Mouse (Mus musculus) kidney, postnatal 36 days (tissue): Measurements from ENCODE around the gene Apeh.
"Not testable (repeated sequence)": the region's sequence is repeated elsewhere in the genome, so short reads cannot be mapped to it uniquely, and the experiment has no call there.

Experiments used
- DNase-seq, 2 experiments: peaks; one replicate each; pipeline ENCODE4 v3.0.0; 2021 to 2022; ENCODE audit warnings: mixed read lengths in 2 of 2

Gene Apeh

DNA sequence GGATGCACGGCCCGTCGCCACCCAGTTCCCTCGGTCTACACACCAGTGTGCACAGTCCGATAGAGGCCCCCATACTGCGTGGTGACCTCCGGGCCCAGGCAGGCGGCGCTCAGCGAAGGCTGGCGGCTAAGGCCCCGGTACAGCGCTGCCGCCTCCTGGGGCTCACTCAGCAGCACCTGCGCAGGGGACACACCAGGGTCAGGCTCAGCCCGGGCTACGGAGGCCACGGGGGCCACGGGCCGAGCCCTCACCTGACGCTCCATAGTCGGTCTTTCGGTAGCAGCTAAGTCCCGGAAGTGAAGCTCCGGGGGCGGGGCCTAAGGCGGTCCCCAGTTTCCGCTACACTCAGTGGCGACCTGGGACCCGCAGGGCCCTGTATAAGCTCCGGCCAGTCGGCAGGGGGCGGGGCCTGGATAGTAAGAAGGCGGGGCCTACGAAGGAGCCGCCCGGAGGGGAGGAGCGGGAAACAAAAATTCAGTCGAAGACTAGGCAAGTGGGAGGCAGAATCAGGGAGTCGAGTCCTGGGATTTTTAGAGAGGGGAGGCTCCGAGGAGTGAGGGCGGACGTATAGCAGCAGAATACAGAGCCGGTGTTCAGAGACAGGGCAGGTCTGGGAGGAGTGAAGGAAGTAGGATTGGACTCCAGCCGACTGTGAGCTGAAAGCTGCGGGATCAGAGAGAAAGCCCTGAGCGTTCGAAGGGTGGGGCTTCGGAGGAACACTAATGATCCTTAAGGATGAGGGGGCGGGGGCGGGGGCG lies at the start of gene Apeh:
TSS of gene Apeh (minus strand) at position 423 of the 758 bp plus-strand sequence.
- peak; percentile 98 to 99 for DNase-seq

DNA sequence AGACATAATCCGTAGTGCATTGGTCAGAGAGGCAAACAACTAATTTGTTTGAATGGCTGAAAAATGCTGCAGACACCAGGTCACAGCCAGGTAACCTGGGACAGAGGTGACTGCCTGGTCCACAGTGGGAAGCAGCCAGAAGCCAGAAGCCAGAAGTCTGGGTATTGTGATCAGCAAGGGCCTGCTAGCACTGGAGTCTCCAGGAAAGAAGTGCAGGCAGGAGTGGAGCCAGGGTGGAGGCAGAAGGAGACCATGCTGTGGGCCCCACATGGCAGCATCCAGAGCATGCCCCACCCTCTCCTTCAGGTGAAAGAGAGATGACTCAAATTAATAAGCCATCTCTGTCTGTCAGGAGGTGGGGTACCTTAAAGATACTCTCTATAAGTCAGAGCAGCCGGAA lies 49.1 kb upstream of the Apeh start:
- DNase-seq: no peak

DNA sequence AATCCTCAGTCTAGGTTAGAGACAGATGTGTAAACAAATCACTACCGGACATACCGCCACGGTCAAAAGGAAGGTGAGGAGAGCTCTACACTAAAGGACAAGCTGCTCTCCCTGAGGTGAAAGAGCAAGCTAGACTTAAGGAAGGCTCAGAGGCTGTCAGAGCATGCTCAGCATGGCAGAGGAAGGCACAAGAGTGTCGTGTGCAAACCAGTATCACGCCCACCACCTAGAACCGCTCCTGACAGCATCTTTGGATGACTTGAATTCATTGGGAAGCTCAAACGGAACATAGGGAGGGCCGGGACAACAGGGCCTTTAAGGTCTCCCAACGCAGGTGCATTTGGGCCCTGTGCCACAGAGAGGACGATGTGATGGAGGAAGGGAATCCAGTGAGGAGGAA lies 47.0 kb upstream of the Apeh start:
- no peak for DNase-seq

DNA sequence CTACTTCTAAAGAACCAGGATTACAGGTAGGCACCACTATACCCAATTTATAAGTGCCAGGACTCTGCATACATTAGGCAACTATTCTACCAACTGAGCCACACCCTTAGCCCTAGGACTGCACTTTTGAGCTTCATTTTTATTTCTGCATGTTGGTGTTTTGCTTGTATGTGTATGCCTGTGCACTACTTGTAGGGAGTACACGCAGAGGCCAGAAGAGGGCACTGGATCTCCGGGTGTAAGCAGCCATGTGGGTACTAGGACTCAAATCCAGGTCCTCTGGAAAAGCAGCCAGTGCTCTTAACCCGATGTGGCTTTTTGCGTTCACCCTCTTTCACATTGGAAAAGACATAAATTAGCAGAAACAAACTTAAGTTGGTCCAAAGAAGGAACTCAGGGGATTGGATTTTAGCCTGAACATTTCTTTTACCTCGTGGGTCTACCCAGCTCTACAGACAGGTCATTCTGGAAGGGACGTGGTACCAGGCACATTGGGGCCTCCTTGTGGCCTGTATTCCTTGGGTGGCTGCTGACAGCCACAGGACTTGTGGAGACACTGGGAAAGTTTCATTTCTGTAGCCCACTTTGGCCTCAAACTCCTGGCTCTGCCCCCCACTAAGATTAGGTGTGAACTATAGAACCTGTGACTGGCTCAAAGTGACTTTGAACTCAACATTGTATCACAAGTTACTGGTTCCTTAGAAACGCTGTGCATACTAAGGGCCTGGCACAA lies 45.7 kb upstream of the Apeh start:
- DNase-seq: peak in 1 of 2 experiments; percentile 42

DNA sequence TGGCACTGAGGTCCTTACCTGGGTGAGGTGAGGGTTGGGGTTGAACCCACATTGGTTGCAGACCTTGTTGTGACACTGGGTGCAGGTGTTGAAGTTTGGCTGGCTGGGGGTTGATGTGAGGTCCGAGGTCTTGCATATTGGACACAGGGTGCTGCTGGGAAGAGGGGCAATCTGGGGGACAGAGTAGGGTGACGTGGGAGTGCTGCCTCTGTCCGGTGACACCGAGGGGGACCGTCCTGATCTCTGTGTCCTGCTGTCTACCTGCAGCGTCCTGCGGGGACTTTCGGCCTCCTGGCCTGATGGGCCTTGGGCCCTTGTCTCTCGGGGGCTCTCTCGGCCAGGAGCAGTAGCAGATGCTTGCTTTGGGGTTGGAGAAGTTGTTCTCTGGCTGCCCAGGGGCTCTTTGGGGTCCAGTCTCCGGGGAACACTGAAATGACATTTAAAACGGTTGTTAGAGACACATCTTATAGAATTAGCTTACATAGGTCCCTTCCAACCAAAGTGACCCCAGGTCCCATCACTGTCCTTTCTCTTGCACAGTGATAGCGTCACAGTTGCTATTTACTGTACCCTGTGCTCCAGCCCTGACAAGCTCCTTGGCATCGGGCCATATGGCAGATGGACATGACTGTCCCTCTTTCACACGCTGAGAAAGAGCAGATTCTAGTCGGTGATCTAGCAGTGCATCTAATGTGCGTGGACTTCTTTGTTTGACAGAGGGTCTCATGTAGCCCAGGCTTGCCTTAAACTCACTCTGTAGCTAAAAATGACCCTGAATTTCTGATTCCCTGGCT lies 45.0 kb upstream of the Apeh start:
- no peak for DNase-seq

DNA sequence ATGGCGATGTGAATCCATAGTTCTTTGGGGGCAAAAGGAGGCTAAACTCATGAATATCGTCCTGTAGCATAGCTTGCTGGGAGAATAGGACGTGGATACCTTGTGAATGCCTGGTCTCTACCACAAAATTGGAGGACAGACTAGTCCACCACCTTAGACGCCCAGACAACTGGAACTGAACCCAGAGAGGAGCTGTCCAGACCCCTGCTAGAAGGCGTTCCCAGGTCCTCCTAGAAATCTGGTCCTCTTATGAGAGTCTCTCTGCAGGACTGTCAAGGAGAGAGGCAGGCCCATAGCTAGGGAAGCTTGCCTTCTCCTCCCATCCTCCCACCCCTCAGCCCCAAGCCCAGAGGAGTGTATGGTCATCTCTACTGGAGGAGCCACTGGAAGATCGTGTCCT lies 43.7 kb upstream of the Apeh start:
- no peak for DNase-seq

DNA sequence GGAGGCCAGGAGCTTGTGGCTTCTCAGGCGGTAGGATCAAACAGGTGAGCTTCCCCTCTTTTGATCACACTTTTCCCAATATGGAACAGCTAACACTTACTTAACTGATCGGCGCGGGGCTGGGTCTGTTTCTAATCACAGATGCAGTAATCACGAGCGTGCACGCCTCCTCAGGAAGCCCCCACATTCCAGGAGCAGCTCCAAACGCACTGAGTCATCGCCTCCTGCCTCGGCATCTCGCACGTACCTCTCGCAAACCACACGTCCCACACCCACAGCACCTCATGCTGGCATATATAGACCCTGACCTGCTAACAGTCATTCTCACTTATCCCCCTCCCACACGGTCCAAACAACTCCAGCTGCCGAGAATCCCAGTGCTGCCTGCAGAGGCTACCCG lies 43.1 kb upstream of the Apeh start:
- DNase-seq: no peak

DNA sequence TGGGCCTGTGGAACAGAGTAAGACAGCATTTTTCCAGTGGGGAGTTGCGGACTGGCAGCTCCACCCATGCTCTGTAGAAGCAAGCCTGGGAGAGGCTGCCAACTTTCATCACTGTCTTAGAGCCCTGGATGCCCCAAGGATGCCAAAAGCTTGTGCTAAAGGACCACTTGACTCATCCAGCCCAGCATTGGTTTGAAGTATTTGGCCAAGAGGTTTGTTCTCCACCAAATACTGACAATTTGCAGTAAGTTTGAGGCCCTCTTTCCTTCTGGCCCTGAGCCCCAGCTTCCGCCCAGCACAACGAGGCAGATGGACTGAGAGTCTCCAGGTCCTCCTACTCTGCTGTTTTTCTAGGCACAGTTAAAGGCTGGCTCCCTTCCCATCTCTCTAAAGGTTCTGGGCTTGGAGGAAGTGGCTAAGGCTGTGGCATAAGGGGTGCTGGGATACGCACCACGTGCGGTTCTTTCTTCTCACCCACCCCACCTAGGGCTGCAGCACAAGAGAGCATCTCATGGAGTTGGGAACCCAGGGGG lies 42.6 kb upstream of the Apeh start:
- DNase-seq: no peak

DNA sequence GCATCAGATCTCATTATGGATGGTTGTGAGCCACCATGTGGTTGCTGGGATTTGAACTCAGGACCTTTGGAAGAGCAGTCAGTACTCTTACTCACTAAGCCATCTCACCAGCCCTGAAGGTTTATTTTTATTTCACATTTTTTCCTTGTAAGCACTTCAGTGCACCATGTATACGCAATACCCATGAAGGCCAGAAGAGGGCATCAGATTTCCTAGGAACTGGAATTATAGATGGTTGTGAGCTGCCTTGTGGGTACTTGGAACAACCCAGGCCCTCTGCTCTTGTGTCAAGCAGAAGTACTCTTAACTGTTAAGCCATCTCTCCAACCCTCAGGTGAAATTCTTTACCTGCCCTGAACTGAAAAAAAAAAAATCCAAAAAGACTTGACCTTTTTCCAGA lies 41.8 kb upstream of the Apeh start:
- peak in 1 of 2 experiments; percentile 58 for DNase-seq

DNA sequence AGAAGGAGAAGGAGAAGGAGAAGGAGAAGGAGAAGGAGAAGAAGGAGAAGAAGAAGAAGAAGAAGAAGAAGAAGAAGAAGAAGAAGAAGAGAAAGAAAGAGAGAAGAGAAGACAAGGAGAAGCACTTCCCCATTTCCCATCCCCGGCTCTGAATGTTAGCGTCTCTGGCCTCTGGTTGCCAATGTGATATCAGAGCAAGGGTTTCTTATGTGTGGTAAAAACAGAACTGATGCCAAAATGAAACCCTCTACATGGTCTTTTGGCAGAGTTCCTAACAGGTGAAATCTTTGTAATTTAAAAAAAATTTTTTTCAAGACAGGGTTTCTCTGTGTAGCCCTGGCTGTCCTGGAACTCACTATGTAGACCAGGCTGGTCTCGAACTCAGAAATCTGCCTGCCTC lies 41.3 kb upstream of the Apeh start:
- not testable (repeated sequence) for DNase-seq

DNA sequence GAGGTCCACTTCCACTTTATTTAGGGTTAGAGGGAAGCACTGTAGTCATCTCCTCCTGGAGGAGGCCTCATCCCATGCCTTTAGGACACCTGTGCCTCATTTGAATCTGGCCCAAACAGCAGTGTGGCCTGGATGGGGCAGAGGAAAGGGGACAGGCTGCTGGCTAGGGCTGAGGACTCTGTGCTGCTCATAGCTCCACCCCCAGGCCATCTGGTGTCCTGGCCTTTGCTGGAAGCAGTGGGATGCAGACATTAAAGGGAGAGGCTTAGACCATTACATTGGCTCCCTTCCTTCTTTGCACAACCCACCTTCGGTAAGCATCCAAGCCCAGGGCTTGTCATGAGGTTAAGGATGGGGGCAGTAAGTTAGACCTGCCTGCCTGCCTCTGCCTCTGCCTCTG lies 39.1 kb upstream of the Apeh start:
- no peak for DNase-seq

DNA sequence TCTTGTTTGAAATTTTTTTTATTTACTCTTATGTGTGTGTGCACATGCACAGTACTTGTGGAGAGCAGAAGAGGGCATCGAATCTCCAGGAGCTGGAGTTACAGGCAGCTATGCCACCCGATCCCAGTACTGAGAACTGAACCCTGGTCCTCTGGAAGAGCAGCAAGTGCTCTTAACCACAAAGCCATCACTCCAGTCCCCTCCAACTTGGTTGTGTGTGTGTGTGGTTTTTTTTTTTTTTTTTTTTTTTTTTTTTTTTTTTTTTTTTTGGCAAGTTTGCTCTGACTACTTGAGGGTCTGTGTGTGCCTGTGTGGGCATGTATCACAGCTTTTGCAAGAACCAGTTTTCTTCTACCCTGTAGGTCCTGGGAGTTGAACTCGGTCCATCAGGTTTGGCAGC lies 38.0 kb upstream of the Apeh start:
- no peak for DNase-seq

DNA sequence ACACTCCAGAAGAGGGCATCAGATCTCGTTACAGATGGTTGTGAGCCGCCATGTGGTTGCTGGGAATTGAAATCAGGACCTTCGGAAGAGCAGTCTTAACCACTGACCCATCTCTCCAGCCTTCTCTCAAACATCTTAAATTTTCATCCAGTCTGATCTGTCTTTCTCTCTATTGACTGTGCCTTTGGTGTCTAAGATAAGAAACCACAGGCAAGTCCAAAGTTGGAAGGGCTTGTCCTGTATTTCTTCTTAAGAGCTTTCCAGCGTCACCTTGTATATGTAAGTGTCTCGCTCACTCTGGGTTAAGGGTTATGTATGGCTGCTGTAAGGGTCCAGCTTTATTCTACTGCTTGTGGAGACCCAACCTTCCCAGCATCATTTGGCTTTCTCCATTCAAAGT lies 37.1 kb upstream of the Apeh start:
- no peak for DNase-seq

DNA sequence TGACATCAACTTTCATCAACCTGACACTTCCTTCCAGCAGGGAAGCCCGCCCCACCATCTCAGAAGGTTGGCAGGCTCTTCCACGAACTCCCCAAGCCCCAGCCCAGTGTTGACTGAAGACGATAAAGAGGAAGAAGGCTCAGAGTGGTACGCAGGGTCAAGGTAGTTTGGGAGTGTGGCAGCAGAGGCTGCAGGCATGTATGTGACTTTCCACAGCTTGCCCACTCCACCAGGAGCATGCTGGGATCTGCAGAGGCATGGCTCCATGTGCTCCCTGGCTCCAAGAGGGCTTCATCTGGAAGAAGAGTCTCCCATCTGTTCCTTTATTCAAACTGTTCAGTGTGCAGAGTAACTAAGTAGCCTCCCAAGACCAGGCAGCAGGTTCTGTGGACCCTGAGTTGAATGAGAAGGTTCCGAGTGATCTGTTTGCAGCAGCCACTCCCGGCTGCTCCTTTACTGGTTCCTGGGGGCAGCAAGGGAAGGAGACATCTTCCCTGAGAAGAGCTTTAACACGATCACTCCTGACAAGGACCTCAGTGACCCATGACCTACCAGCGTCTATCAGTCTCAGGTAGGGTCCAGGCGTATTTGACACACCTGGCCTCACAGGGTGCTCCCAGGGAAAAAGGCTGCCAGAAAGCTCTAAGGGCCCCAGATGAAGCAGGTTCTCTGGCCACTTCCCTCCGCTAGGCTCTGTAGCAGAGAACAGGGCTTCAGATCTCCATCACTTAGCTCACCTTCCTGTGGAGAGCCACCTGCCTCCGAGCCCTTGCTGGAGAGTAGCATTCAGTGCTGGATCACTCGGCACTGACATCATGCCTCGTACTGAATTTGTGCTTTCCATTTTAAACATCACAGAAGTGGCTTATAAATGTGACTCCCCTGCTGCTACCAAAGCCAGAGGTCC lies 34.9 kb upstream of the Apeh start:
- DNase-seq: no peak

DNA sequence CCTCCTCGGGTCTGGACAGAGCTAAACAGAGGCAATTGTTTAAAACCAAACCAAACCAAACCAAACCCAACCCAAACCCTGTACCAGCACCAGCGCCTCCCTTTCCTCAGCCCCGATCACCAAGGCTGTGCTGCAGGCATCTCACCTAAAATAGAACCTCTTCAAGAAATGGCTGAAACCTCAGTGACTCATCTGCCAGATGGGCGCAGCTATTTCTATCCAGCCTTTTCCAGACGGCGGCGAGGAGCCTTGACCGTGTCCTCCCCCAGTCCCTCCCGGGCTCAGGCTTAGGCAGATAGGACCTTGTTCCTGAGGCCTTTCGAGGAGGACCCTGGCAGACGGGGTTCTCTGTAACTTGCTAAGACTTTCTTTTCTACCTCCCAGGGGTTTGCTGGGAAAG lies 33.8 kb upstream of the Apeh start:
- no peak for DNase-seq

DNA sequence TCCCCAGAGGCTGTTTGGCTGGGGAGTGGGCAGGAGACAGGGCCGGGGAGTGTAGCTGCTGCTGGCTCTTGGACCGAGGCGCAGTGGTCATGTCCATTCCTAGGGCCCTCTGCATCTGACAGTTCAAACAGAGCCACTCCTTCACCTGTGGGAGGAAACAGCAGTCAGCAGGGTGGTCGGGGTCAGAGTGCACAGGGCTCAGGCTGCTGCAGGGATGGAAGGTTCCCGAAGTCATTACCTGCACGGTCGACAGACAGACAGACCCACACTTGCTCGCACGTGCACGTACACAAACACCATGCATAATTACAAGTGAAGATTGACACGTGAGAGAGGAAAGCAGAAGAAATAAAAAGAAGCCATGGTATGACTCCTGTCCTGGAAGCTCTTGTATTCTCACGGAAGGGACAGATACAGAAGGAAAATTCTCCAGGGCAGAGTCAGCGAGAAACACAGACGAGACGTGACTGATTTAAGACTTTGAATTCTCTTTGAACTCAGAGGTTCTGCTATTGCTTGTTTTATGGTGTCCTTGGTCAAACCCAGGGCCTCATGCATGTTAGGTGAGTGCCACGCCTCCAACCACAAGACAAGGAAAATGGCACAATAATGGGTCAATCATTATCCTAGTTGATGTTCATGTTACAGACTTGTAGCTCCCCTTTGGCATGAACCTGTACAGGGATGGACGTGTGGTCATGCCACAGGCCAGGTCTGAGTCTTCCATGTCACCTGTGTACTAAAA lies 32.2 kb upstream of the Apeh start:
- no peak for DNase-seq

DNA sequence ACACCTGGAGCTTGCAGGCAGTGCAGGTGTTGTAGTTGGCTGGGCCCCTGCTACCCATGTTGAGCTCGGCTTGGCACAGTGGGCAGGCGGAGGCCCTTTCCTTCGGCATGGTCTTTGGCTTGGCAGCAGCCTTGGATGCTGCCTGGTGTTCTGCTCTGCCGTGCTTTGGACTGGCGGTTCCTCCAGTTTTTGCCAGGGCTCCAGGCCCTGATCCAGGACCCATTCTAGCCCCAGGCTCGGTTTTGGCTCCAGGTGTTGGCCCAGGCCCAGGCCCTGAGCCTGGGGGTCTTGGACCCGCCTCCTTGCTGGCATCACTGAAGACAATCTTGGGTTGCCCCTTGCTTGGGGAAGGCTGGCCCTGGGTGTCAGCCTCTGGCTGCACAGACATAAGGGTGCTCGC lies 31.3 kb upstream of the Apeh start:
- no peak for DNase-seq

DNA sequence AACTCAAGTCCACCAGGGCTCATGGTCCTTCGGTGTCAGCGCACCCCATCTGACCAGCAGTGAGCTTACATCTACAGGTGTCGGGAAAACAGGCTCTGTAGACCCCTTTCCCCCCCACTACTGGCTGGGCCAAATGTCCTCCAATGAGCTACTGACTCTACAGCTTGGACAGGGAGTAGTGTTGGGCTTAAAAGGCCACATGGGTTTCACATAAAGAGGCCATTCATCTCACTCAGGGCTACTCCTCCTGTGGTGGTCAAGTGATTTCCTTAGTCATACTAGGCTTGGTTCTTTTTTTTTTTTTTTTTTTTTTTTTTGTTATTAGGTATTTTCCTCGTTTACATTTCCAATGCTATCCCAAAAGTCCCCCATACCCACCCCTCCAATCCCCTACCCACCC lies 29.5 kb upstream of the Apeh start:
- DNase-seq: no peak

DNA sequence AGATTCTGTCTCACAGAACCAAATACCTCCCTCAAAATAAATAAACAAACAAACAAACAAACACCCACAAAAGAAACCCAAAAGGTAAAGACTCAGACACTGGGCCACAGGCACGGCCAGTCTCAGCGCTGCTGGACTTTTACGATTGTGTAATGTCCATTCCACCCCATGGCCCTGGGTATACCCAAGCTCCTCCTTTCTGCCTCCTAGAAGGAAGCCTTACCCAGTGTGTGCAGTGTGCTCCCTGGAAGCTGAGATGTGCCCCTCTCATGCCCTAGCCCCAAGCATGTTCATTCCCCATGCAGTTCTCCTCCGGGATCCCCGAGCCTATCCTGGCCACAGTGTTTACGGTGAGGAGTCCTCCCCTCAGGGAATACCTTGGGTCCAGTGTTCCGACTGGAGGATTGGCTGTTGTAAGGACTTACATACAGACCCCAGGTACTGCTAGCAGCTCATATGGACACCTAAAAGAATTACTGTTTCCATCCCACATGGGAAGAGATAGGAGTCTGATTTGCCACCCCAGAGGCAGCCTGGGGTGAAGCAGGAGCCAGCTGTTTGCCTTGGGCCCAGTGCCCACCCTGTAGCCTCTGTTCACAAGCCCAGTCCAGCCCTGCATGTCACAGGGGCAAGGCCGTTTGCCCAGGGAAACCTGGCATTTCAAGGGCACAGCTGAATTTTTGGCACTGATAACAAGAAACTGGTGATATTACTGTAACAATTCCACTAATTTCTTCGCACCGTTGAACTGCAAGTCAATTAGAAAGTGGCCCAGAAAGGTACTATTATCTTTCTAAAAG lies 27.0 kb upstream of the Apeh start:
- no peak for DNase-seq

DNA sequence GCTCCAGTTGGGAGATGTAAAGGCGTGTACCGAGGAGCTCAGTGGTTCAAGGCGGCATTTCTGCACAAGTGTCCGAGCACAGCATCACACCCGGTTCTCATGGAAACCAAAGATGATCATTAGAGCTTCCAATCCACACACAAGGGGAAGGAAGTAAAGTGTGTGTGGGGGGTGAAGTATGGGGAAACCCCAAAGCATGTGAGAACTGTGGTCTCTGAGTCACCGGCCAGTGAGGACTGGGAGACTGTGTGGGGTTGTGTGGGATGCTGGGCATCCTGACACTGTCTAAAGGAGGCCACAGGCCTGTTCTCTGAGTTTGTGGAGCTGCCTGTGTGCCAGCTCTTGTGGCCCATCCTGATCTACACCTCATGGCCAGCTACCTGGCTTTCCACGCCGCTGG lies 26.3 kb upstream of the Apeh start:
- DNase-seq: no peak
